Mouse (Mus musculus) ES-E14 (cell line): ENCODE results near the gene Grk2. TPM values are rescaled to one million over a fixed set of nuclear protein-coding genes. Genes with fewer than 3 reads are reported as not detected.
A peak's percentile ranks its signal among the peaks of the same experiment; 100 is the strongest.

Experiments used
- DNase-seq: peaks from one replicate; pipeline ENCODE4 v3.0.0-alpha.2; 2013; ENCODE audit warnings: low read depth, low spot score
- H3K27ac ChIP-seq: 2 replicates; pipeline ENCODE4 v1.5.1; 2012; ENCODE audit warnings: low read depth, mild to moderate bottlenecking, low read length, moderate library complexity, mixed read lengths; ENCODE audit not compliant: poor library complexity, insufficient read depth, severe bottlenecking
- H3K36me3 ChIP-seq: 2 replicates; pipeline ENCODE4 v1.6.1; 2012; ENCODE audit warnings: mild to moderate bottlenecking, low read length, moderate library complexity, mixed read lengths; ENCODE audit not compliant: control insufficient read depth, poor library complexity, insufficient read depth, severe bottlenecking
- H3K4me1 ChIP-seq, 2 experiments: fragments of 150-350 bp in 1 of 2; sonication (generic) in 1 of 2; 2 replicates each; pipeline ENCODE4 v1.6.1; 2012; ENCODE audit warnings: low read length in 2 of 2, mild to moderate bottlenecking in 1 of 2, mixed read lengths in 1 of 2; ENCODE audit not compliant: control insufficient read depth in 2 of 2, insufficient read depth in 2 of 2, poor library complexity in 1 of 2
- H3K4me3 ChIP-seq, 2 experiments: fragments of 150-350 bp in 1 of 2; sonication (generic) in 1 of 2; 2 replicates each; pipeline ENCODE4 v1.5.1; 2012; ENCODE audit warnings: low read length in 2 of 2, low read depth in 1 of 2, mild to moderate bottlenecking in 1 of 2, mixed read lengths in 1 of 2; ENCODE audit not compliant: insufficient read depth in 1 of 2, poor library complexity in 1 of 2, severe bottlenecking in 1 of 2
- H3K9ac ChIP-seq: 2 replicates; pipeline ENCODE4 v1.6.1; 2012; ENCODE audit warnings: low read depth, mild to moderate bottlenecking, low read length, mixed read lengths; ENCODE audit not compliant: poor library complexity, insufficient read depth, severe bottlenecking
- H3K9me3 ChIP-seq: fragments of 150-350 bp; sonication (generic); 2 replicates; pipeline ENCODE4 v1.6.1; 2012; ENCODE audit warnings: low read depth, mild to moderate bottlenecking, low read length; ENCODE audit not compliant: control insufficient read depth, insufficient read depth
- CHD2 ChIP-seq: IDR thresholded peaks from 2 replicates; pipeline ENCODE4 v1.6.1; 2014; ENCODE audit warnings: mild to moderate bottlenecking, low read depth, low read length, inconsistent platforms
- HCFC1 ChIP-seq: IDR thresholded peaks from 2 replicates; pipeline ENCODE4 v1.6.1; 2012; ENCODE audit warnings: low read length, inconsistent platforms, borderline replicate concordance; ENCODE audit not compliant: insufficient read depth
- MAFK ChIP-seq: IDR thresholded peaks from 2 replicates; pipeline ENCODE4 v1.6.1; 2014; ENCODE audit warnings: mild to moderate bottlenecking, low read depth, low read length, inconsistent platforms; ENCODE audit not compliant: insufficient read depth
- ZC3H11A ChIP-seq: IDR thresholded peaks from 2 replicates; pipeline ENCODE4 v1.6.1; 2012; ENCODE audit warnings: low read depth, mild to moderate bottlenecking, inconsistent platforms, low read length, borderline replicate concordance
- ZNF384 ChIP-seq: IDR thresholded peaks from 2 replicates; pipeline ENCODE4 v1.6.1; 2012; ENCODE audit warnings: low read depth, low read length, inconsistent platforms
- in situ Hi-C, 2 experiments: fragments of 600-800 bp; cut with MboI; formaldehyde crosslinking; loops; one replicate each; pipeline ENCODE4 v1.15.1; 2025; ENCODE audit warnings: low sequenced_read_pairs in 2 of 2, inconsistent platforms in 1 of 2; ENCODE audit not compliant: unreplicated experiment in 2 of 2
- total RNA-seq: library from RNA; depleted of rRNA; stranded (reverse); fragments of 300-350 nt; gene quantifications from 2 replicates; pipeline ENCODE4 v1.2.3, GENCODE M21; 2012

Gene Grk2
- total RNA-seq, 1 experiment = 56.1 TPM

DNA sequence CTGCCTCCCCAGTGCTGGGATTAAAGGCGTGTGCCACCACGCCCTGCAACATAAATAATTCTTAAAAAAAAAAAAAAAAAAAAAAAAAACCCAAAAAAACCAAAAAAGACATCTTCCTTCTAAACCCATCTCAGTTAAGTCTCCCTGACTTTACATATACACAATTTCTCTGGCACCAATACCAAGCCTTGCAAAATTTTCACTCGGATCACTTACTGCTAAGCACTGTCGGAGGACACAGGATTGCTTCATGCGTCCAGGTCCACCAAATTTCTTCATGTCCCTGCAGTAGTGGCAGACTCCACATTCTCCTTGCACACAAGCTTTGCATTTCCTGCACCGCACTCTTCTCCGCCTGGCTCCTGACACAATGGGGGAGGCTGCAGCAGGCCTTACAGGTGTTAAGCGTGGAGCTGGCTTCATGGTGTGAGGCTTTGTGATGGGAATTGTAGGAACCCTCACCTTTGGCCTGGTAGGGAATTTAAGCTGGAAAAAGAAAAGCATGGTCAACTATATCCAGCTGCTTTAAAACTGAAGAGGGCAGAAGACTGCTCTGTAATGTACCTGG, 22.8 kb upstream of the Grk2 start:
- no peak for TF ChIP-seq CHD2
- TF ChIP-seq ZNF384 = peak; percentile 77; the same call in 1 of the 2 replicates
- Histone ChIP-seq H3K36me3 (peaks cover 38% of the 10 kb centered on the region), H3K4me1 (peaks cover 11 to 14% of the 10 kb centered on the region in 2 experiments; a peak in 3 of 4 replicates), H3K27ac (peak overlapping the region; percentile 38; the same call in 1 of the 2 replicates), H3K4me3 (no peak overlapping the region), H3K9ac (no peak overlapping the region), H3K9me3 (no peaks in the 10 kb centered on the region)
- DNase-seq = no peak
- in situ Hi-C loops = no loop called here

DNA sequence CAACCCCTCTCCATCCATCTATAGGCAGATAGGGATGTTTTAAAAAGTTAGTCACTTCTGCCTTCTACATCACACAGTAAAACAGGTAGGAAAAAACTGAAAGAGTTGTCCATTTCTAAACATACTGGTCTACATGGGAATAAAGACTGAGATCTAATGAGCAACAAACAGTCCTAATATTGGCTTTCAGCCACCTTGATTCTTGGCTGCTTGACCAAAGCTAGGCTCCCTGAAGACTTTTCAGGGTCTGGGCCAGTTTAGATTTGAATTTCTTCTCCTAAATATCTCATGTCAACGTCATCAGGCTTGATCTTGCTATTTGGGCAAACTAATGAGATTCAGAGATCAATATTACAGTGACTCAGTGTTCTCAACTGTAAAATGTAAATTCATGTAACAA, 20.9 kb upstream of the Grk2 start:
- no peak for DNase-seq
- TF ChIP-seq ZC3H11A (no peak), CHD2 (no peak), MAFK (no peak), HCFC1 (no peak), ZNF384 (no peak)
- Histone ChIP-seq H3K9ac (no peak overlapping the region), H3K27ac (no peak overlapping the region), H3K4me3 (no peak overlapping the region), H3K4me1 (peaks cover 9 to 10% of the 10 kb centered on the region in 2 experiments; a peak in 3 of 4 replicates), H3K9me3 (no peaks in the 10 kb centered on the region), H3K36me3 (peaks cover 44% of the 10 kb centered on the region)
- in situ Hi-C loops = no loop called here

DNA sequence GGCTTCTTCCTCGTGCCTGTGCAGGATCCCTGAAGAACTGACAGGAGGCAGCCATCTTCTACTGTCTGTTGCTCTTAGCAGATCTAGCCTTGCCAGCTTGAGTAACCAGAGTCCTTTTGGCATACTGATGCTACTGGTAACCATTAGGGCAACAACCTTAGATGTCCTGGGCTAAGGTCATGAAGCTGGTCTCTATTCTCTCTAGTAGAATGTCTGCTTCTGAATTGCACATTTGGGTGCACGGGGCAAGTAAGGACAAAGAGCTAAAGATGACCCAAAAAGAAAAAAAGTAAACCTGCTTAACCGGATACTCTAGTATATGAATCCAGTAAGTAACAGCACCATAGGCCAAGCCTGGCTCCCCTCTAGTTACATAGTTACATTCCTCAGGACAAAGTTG, 20.1 kb upstream of the Grk2 start:
- in situ Hi-C loops = no loop called here
- no peak for TF ChIP-seq CHD2
- no peak for TF ChIP-seq MAFK
- no peak for TF ChIP-seq ZC3H11A
- no peak for TF ChIP-seq HCFC1
- no peak for TF ChIP-seq ZNF384
- no peak for DNase-seq
- Histone ChIP-seq H3K9me3 (no peaks in the 10 kb centered on the region), H3K9ac (no peak overlapping the region), H3K36me3 (peaks cover 43% of the 10 kb centered on the region), H3K4me1 (peaks cover 7% of the 10 kb centered on the region in 2 experiments; a peak in 2 of 4 replicates), H3K4me3 (no peak overlapping the region), H3K27ac (no peak overlapping the region)

DNA sequence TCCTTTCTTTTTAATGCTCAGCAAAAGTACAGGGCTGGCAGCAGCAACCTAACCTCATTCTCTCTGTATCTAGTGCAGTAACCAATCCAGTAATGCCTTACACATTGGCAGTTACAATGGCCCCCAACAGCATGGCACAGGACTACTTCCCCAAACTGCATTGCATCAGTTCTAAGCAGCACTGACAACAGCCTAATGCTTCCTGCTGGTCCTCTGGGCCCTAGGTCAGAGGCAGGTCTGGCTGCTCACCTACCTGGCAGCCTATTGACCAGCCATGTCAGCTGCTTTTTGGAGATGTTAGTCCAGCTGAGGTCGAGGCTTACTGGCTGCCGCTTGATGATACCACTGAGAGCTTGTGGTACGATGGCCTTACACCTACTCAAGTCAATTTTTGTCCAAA, 16.1 kb upstream of the Grk2 start:
- no peak for DNase-seq
- TF ChIP-seq CHD2 = no peak
- TF ChIP-seq MAFK = no peak
- no peak for TF ChIP-seq ZNF384
- TF ChIP-seq HCFC1 = no peak
- TF ChIP-seq ZC3H11A = no peak
- H3K9me3 ChIP-seq = no peaks in the 10 kb centered on the region
- H3K36me3 ChIP-seq = peaks cover 62% of the 10 kb centered on the region
- in situ Hi-C loops = no loop called here
- no peaks in the 10 kb centered on the region for H3K4me1 ChIP-seq
- no peak overlapping the region for H3K4me3 ChIP-seq
- no peak overlapping the region for H3K9ac ChIP-seq
- no peak overlapping the region for H3K27ac ChIP-seq

DNA sequence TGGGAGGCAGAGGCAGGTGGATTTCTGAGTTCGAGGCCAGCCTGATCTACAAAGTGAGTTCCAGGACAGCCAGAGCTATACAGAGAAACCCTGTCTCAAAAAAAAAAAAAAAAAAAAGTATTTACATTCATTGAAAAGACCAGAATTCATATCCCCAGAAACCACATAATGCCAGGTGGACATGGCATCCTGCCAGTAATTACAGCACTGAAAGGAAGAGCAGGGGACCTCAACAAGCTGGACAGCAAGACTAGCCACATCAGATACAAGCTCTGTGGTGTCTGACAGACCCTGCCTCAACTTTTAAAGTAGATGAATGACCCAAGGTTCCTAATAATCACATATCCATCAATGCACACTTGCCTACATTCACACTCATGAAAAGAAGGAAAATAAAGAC, 15.6 kb upstream of the Grk2 start:
- H3K4me1 ChIP-seq = no peaks in the 10 kb centered on the region
- TF ChIP-seq ZC3H11A = no peak
- no peak for TF ChIP-seq HCFC1
- TF ChIP-seq CHD2 = no peak
- TF ChIP-seq ZNF384 = no peak
- no peak for TF ChIP-seq MAFK
- H3K9ac ChIP-seq = no peak overlapping the region
- no peaks in the 10 kb centered on the region for H3K9me3 ChIP-seq
- no peak for DNase-seq
- in situ Hi-C loops = no loop called here
- no peak overlapping the region for H3K27ac ChIP-seq
- no peak overlapping the region for H3K4me3 ChIP-seq
- H3K36me3 ChIP-seq = peaks cover 62% of the 10 kb centered on the region
